Mouse (Mus musculus): ENCODE data around the gene Gm14085.

Gene Gm14085

GRCm38 (mm10) chr2:122532802-122533186 lies 48.1 kb downstream of the Gm14085 start:
- Histone ChIP-seq H3K36me3 (ENCODE audit: insufficient read depth, low read length) (no peaks in the 10 kb centered on the region), H3K9me3 (ENCODE audit: low read length) (no peaks in the 10 kb centered on the region; the same call in 1 of the 2 replicates)

DNA sequence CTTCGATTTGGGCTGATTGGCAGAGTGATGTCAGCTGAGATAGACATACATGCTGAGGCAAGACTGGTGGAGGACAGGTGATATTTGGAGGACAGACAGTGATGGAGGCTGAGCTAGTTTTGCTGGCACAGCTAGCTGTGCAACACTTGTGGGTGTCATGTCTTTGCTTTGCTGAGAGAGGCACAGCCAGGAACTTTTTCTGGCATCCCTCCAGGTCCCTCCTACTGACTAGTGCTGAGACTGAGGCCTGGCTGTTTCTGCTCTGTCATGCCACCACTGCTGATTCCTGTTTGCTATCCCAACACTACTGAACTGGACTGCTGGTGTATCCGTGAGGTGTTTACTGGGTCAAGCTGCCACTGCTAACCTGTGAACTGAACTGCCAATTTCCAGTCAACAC lies 48.6 kb downstream of the Gm14085 start:
- no peak overlapping the region for H3K4me3 ChIP-seq (replicated peaks; ENCODE audit: low read length)
- TF ChIP-seq NANOG (IDR thresholded peaks at IDR 0.05; ENCODE audit: borderline replicate concordance, low read length) (no peak), POU5F1 (IDR thresholded peaks at IDR 0.05; ENCODE audit: borderline replicate concordance, low read length) (no peak), CTCF (conservative IDR thresholded peaks at IDR 0.05; ENCODE audit: low read length) (no peak)

More at GRCm38 (mm10) chr2:122532802-122533186, 48.1 kb downstream of the Gm14085 start:
- TF ChIP-seq POU5F1 (IDR thresholded peaks at IDR 0.05; ENCODE audit: borderline replicate concordance, low read length) (no peak), CTCF (conservative IDR thresholded peaks at IDR 0.05; ENCODE audit: low read length) (no peak), NANOG (IDR thresholded peaks at IDR 0.05; ENCODE audit: borderline replicate concordance, low read length) (no peak)
- Histone ChIP-seq H3K4me3 (replicated peaks; ENCODE audit: low read length) (no peak overlapping the region), H3K27me3 (ENCODE audit: insufficient read depth, low read length) (no peaks in the 10 kb centered on the region), H3K4me1 (replicated peaks; ENCODE audit: low read depth, low read length) (no peaks in the 10 kb centered on the region)

DNA sequence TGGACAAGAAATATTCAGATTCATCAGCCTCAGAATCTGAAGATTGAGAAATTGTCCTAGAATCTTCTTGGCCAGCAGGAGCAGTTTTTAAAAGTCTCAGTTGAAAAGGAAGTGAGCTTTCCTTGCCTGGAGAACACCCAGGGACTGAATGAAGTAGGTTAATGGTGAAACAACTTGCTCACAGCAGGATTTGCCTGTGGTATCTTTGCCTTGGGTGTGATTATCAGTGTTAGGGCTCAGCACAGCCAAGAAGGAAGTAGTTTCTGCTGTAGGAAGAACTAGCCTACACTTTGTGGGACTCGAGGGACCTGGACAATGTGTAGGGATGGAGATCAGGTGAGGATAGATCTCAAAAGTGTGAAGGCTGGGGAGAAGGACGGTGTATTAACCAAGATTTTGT lies 49.9 kb downstream of the Gm14085 start:
- no peaks in the 10 kb centered on the region for H3K27me3 ChIP-seq (ENCODE audit: insufficient read depth, low read length)
- no peaks in the 10 kb centered on the region; the same call in 1 of the 2 replicates for H3K9me3 ChIP-seq (ENCODE audit: low read length)
- H3K36me3 ChIP-seq (ENCODE audit: insufficient read depth, low read length), result no peaks in the 10 kb centered on the region
- no peaks in the 10 kb centered on the region for H3K4me1 ChIP-seq (replicated peaks; ENCODE audit: low read depth, low read length)
- no peak overlapping the region for H3K4me3 ChIP-seq (replicated peaks; ENCODE audit: low read length)
- TF ChIP-seq POU5F1 (IDR thresholded peaks at IDR 0.05; ENCODE audit: borderline replicate concordance, low read length), result no peak
- TF ChIP-seq NANOG (IDR thresholded peaks at IDR 0.05; ENCODE audit: borderline replicate concordance, low read length), result no peak
- TF ChIP-seq CTCF (conservative IDR thresholded peaks at IDR 0.05; ENCODE audit: low read length), result no peak

More for the DNA sequence above, 48.6 kb downstream of the Gm14085 start:
- H3K36me3 ChIP-seq (ENCODE audit: insufficient read depth, low read length), result no peaks in the 10 kb centered on the region
- no peaks in the 10 kb centered on the region; the same call in 1 of the 2 replicates for H3K9me3 ChIP-seq (ENCODE audit: low read length)
- no peaks in the 10 kb centered on the region for H3K4me1 ChIP-seq (replicated peaks; ENCODE audit: low read depth, low read length)
- no peaks in the 10 kb centered on the region for H3K27me3 ChIP-seq (ENCODE audit: insufficient read depth, low read length)

DNA sequence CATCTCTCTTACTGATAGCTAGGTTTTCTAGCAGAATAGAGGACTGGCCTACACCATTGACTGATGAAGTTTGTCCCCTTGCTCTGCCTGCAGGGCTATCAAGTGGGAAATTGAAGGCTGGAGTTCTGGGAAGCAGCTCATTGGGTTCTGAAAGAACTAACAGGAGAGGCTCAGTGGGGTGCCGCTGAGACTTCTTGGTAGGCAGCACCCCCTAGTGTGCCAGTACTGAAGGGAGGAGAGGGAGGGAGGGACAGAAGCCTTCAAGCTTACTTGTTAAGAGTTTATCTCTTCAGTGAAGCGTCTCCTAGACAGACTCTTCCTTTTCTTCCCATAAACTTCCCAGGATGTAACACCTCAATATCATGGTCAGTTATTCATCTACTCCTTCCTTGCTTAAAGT lies 73.6 kb downstream of the Gm14085 start:
- peaks cover 25% of the 10 kb centered on the region for H3K9me3 ChIP-seq (ENCODE audit: low read length)
- no peak for TF ChIP-seq CTCF (conservative IDR thresholded peaks at IDR 0.05; ENCODE audit: low read length)
- TF ChIP-seq NANOG (IDR thresholded peaks at IDR 0.05; ENCODE audit: borderline replicate concordance, low read length), result no peak
- TF ChIP-seq POU5F1 (IDR thresholded peaks at IDR 0.05; ENCODE audit: borderline replicate concordance, low read length), result no peak
- H3K36me3 ChIP-seq (ENCODE audit: insufficient read depth, low read length), result no peaks in the 10 kb centered on the region
- H3K4me1 ChIP-seq (replicated peaks; ENCODE audit: low read depth, low read length), result no peaks in the 10 kb centered on the region
- H3K27me3 ChIP-seq (ENCODE audit: insufficient read depth, low read length), result no peaks in the 10 kb centered on the region
- no peak overlapping the region for H3K4me3 ChIP-seq (replicated peaks; ENCODE audit: low read length)

DNA sequence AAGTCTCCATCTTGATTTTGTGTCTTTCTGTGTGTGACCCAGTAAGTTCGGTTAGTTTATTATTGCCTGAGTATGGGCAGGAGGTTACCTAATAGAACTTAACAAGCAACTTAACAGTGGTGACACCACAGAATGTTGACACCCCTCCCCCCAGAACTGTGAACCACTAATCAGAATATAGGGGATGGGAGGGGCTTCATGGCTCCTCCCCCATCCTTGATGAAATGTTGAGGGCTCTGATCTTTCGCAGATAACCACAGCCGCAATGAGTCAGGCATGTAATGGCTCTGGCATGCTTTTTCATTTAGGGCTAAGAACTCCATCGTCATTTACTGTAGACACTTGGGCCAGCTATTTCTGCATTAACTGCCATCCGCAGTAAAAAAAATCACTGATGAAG lies 76.5 kb downstream of the Gm14085 start:
- TF ChIP-seq NANOG (IDR thresholded peaks at IDR 0.05; ENCODE audit: borderline replicate concordance, low read length), result no peak
- TF ChIP-seq POU5F1 (IDR thresholded peaks at IDR 0.05; ENCODE audit: borderline replicate concordance, low read length), result no peak
- no peak for TF ChIP-seq CTCF (conservative IDR thresholded peaks at IDR 0.05; ENCODE audit: low read length)
- peaks cover 19% of the 10 kb centered on the region for H3K9me3 ChIP-seq (ENCODE audit: low read length)
- H3K4me3 ChIP-seq (replicated peaks; ENCODE audit: low read length), result no peak overlapping the region
- no peaks in the 10 kb centered on the region for H3K36me3 ChIP-seq (ENCODE audit: insufficient read depth, low read length)
- no peaks in the 10 kb centered on the region for H3K27me3 ChIP-seq (ENCODE audit: insufficient read depth, low read length)
- no peaks in the 10 kb centered on the region for H3K4me1 ChIP-seq (replicated peaks; ENCODE audit: low read depth, low read length)

- Histone ChIP-seq H3K27me3 (ENCODE audit: insufficient read depth, low read length) (no peaks in the 10 kb centered on the region), H3K36me3 (ENCODE audit: insufficient read depth, low read length) (no peaks in the 10 kb centered on the region), H3K9me3 (ENCODE audit: low read length) (peaks cover 19% of the 10 kb centered on the region), H3K4me1 (replicated peaks; ENCODE audit: low read depth, low read length) (no peaks in the 10 kb centered on the region), H3K4me3 (replicated peaks; ENCODE audit: low read length) (no peak overlapping the region)
- TF ChIP-seq CTCF (conservative IDR thresholded peaks at IDR 0.05; ENCODE audit: low read length) (no peak), NANOG (IDR thresholded peaks at IDR 0.05; ENCODE audit: borderline replicate concordance, low read length) (no peak), POU5F1 (IDR thresholded peaks at IDR 0.05; ENCODE audit: borderline replicate concordance, low read length) (no peak)
Measured at GRCm38 (mm10) chr2:122562251-122562650, 77.5 kb downstream of the Gm14085 start.

DNA sequence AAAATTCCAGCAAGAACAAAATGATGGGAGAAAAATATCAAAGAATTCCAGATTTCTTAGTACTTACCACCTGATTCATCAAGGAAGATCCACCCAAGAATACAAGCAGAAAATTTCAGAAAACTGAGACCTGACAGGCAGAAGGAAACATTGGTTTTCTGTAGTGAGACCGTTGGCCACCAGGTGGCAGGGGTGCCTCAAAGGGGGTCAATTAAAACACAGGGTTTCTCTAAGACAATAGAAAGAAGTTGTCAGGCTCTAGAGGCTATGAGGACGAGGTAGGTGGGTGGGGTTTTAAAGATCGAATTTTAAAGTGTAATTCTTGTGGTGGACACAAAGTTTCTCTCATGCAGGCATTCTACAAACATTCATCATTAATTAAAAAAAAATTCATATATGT lies 84.7 kb downstream of the Gm14085 start:
- Histone ChIP-seq H3K9me3 (ENCODE audit: low read length) (peaks cover 5% of the 10 kb centered on the region), H3K27me3 (ENCODE audit: insufficient read depth, low read length) (no peaks in the 10 kb centered on the region), H3K4me3 (replicated peaks; ENCODE audit: low read length) (no peak overlapping the region), H3K36me3 (ENCODE audit: insufficient read depth, low read length) (no peaks in the 10 kb centered on the region), H3K4me1 (replicated peaks; ENCODE audit: low read depth, low read length) (no peaks in the 10 kb centered on the region)
- no peak for TF ChIP-seq POU5F1 (IDR thresholded peaks at IDR 0.05; ENCODE audit: borderline replicate concordance, low read length)
- TF ChIP-seq CTCF (conservative IDR thresholded peaks at IDR 0.05; ENCODE audit: low read length), result peak; percentile 32
- TF ChIP-seq NANOG (IDR thresholded peaks at IDR 0.05; ENCODE audit: borderline replicate concordance, low read length), result no peak

DNA sequence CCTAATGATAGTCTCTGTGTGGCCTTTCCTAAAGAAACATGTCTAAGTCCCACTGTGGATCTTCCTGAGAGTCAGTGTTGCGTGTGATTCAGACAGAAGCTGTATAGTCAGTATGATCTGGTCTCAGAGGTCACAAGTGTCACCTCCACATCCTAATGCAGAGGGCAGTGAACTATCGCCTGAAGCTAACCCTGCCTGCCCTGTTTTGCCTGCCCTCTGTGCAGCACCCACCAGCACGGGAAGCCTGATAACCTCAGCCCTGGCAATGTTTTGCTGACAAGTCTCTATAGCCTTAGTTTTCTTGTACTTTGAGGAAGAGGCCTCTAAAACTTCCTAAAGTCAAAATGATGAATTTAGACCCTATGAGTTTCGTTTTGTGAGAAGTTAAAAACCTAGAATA lies 85.7 kb downstream of the Gm14085 start:
- Histone ChIP-seq H3K9me3 (ENCODE audit: low read length) (peaks cover 5% of the 10 kb centered on the region), H3K4me1 (replicated peaks; ENCODE audit: low read depth, low read length) (no peaks in the 10 kb centered on the region), H3K4me3 (replicated peaks; ENCODE audit: low read length) (no peak overlapping the region), H3K27me3 (ENCODE audit: insufficient read depth, low read length) (no peaks in the 10 kb centered on the region), H3K36me3 (ENCODE audit: insufficient read depth, low read length) (no peaks in the 10 kb centered on the region)
- TF ChIP-seq POU5F1 (IDR thresholded peaks at IDR 0.05; ENCODE audit: borderline replicate concordance, low read length) (no peak), CTCF (conservative IDR thresholded peaks at IDR 0.05; ENCODE audit: low read length) (no peak), NANOG (IDR thresholded peaks at IDR 0.05; ENCODE audit: borderline replicate concordance, low read length) (no peak)

- Histone ChIP-seq H3K9me3 (ENCODE audit: low read length) (peaks cover 5% of the 10 kb centered on the region), H3K36me3 (ENCODE audit: insufficient read depth, low read length) (no peaks in the 10 kb centered on the region), H3K4me3 (replicated peaks; ENCODE audit: low read length) (no peak overlapping the region), H3K27me3 (ENCODE audit: insufficient read depth, low read length) (no peaks in the 10 kb centered on the region), H3K4me1 (replicated peaks; ENCODE audit: low read depth, low read length) (no peaks in the 10 kb centered on the region)
- TF ChIP-seq POU5F1 (IDR thresholded peaks at IDR 0.05; ENCODE audit: borderline replicate concordance, low read length) (no peak), CTCF (conservative IDR thresholded peaks at IDR 0.05; ENCODE audit: low read length) (no peak), NANOG (IDR thresholded peaks at IDR 0.05; ENCODE audit: borderline replicate concordance, low read length) (no peak)
Measured at GRCm38 (mm10) chr2:122571326-122571725, 86.6 kb downstream of the Gm14085 start.
